Mouse (Mus musculus): ENCODE results near the gene Gm10570.

GRCm38 (mm10) chr4:130260406-130260805 is 48.1 kb downstream of the Gm10570 start:
- TF ChIP-seq CTCF (IDR thresholded peaks at IDR 0.05; ENCODE audit: low read depth) = peak; percentile 23; the same call in 1 of the 2 replicates
- no peak for TF ChIP-seq EP300 (IDR thresholded peaks at IDR 0.05; ENCODE audit: low read depth)

Measured in heart, postnatal 0 days (tissue).